Mouse (Mus musculus): ENCODE data around the gene Mroh7. TPM values are rescaled to one million over a fixed set of nuclear protein-coding genes. Genes with fewer than 3 reads are reported as not detected.

Gene Mroh7
- total RNA-seq, 2 experiments from 2014 or later: 0.08 to 0.22 TPM

DNA sequence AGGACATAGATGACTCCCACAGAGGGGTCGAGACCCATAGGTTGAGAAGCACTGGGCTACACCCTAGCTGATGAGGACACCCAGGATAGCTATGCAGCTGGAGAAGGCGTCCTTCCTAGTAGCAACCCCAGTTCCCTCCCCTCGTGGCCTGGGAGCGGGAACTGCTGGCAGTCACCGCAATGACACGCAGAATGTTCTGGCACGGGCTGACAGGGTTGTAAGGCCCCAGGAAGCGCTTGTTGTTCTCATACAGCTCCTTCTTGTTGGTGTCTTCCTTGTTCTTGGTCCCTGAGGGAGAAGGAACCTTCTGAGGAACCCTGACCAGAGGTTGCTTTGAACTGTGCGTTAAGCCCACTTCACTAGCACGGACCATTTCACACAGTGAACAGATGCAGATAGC lies 26.8 kb downstream of the Mroh7 start:
- intact Hi-C loops (cut with DNase I): loop anchor here (10.0 kb wide), 1 partner anchor 229 kb away; no protein-coding TSS in a partner anchor
- no peak for DNase-seq (ENCODE audit: low spot score)

DNA sequence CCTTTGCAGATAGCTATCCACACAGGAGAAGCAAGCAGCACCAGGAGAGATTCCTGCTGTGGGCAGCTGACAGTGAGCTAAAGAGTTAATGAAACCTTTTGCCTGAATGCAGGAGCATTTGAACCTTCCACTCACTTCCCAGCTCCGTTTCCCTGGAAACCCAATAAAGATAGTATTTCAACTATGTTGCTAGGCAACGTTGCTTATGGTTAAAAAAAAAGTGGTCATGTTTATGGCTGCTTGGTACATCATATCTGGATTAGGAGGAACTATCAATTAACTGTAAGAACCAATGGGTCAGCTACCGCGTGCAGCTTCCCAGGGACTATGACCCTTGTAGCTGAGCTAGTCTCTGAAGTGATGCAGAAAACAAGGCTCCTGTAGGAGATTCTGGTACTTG lies 29.9 kb downstream of the Mroh7 start:
- intact Hi-C loops (cut with DNase I): loop anchor here (10.0 kb wide), 1 partner anchor 226 kb away; no protein-coding TSS in a partner anchor
- no peak for DNase-seq (ENCODE audit: low spot score)

- intact Hi-C loops (cut with DNase I): loop anchor here (10.0 kb wide), 1 partner anchor 225 kb away; no protein-coding TSS in a partner anchor
- no peak for DNase-seq (ENCODE audit: low spot score)
Measured at GRCm38 (mm10) chr4:106699989-106700388, 30.7 kb downstream of the Mroh7 start.

DNA sequence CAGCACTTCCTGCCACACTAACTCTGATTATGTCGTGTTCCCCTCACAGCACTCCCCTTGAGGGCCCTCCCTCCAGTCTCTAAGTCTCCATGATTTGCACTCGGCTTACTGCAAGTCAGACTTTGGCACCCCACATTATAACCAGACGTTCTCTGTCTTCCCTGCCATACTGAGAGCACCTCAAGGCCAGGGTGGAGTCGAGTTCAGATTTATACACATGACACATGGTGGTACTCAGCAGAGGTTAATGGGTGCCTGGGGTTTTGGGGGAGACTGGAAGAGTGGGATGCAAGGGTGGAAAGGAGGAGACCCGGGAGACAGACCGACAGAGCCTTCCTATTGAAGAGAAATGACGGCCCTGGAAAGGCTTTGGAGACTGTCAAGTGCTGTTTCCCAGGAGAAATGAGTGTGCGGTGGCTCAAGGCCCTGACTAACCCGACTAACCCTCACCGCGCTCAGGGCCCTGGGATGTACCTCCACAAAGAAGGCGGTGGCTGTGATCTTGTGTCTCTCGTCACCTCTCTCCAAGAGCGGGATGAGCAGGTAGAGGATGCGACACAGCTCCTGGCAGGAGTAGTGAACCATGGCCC lies 36.8 kb downstream of the Mroh7 start:
- DNase-seq (ENCODE audit: low spot score): no peak
- intact Hi-C loops (cut with DNase I): no loop called here

DNA sequence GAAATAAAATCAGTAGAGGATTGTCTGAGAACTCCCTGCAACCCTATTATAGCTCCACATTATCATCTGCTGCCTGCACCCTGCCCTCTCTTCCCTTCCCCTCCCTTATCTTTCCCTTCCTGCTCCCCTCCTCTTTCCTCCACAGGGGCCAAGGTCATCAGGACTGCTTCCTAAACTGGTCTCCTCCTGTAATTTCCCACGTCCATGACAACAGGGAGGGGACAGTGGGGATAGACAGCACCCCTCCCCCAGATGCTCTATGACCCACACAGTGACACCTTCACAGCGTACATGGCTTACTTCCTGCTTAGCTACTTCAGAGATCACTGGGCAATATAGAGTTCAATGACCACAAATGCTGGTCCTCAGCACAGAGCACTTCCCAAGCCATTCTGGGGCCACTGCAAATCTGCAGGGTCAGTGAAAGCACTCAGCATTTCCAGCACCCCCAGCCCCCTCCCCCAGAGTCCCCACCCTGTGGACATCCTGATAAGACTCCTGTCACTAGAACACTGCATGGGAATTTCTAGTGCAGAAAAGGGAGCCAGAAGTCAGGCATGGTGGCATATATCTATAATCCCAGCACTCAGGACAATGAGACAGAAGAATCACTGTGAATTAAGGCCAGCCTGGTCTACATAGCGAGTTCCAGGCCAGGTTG lies 42.0 kb downstream of the Mroh7 start:
- intact Hi-C loops (cut with DNase I): no loop called here
- DNase-seq (ENCODE audit: low spot score): no peak

DNA sequence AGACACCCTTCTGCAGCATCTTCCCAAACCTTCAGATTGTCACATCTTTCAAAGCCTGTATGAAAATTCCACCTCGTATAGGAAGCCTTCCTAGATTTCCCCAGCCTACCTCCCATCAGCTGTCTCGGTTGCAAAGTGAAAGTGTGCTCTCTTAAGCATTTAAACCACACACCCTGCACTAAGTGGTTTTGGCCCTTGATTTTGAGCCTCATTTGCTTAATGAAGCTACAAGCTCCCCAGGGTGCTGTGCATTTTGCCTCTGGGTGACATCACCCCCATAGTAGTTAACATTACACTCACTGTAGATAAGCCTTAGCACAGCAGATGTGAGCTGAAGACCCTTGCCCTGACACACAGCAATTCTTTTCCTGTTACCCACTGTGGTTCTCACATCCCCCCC lies 49.8 kb downstream of the Mroh7 start:
- intact Hi-C loops (cut with DNase I): no loop called here
- DNase-seq (ENCODE audit: low spot score): no peak

GRCm38 (mm10) chr4:106679152-106679551 lies 51.6 kb downstream of the Mroh7 start:
- intact Hi-C loops (cut with DNase I): loop anchor here (2.0 to 10.0 kb wide), 2 partner anchors 30 to 496 kb away; partner anchors contain the start of genes Tceanc2 and Tmem59
- no peak for DNase-seq (ENCODE audit: low spot score)

GRCm38 (mm10) chr4:106678442-106679118 lies 52.1 kb downstream of the Mroh7 start, which contains the start of gene Ttc4:
Ttc4 (minus strand) TSS chr4:106678944.
- peak; percentile 75 for DNase-seq (ENCODE audit: low spot score)
- intact Hi-C loops (cut with DNase I): loop anchor here (2.0 to 10.0 kb wide), 2 partner anchors 30 to 496 kb away; partner anchors contain the start of genes Tceanc2 and Tmem59

DNA sequence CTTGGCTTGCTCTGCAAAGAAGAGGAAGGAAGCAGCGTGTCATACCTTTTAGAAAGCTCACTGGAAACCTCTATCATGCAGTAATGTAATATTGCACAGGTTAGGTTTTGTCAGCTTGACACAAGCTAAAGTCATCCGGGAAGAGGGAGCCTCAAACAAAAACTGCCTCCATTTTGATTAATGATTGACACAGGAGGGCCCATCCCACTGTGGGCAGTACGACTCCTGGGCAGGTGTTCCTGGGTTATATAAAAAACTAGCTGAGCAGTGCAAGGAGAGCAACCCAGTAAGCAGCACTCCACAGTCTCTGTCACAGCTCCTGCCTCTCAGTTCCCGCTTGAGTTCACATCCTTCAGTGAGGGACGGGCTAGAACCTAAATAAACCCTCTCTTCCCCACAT lies 54.0 kb downstream of the Mroh7 start:
- intact Hi-C loops (cut with DNase I): loop anchor here (10.0 kb wide), 1 partner anchor 498 kb away; the partner anchor contains the start of genes Tceanc2 and Tmem59

GRCm38 (mm10) chr4:106666546-106666945 lies 64.2 kb downstream of the Mroh7 start:
- intact Hi-C loops (cut with DNase I): no loop called here

More for the DNA sequence above, 54.0 kb downstream of the Mroh7 start:
- DNase-seq (ENCODE audit: low spot score): no peak

GRCm38 (mm10) chr4:106665673-106666072 lies 65.1 kb downstream of the Mroh7 start:
- intact Hi-C loops (cut with DNase I): no loop called here
- DNase-seq (ENCODE audit: low spot score): no peak

More at GRCm38 (mm10) chr4:106666546-106666945, 64.2 kb downstream of the Mroh7 start:
- DNase-seq (ENCODE audit: low spot score): no peak

DNA sequence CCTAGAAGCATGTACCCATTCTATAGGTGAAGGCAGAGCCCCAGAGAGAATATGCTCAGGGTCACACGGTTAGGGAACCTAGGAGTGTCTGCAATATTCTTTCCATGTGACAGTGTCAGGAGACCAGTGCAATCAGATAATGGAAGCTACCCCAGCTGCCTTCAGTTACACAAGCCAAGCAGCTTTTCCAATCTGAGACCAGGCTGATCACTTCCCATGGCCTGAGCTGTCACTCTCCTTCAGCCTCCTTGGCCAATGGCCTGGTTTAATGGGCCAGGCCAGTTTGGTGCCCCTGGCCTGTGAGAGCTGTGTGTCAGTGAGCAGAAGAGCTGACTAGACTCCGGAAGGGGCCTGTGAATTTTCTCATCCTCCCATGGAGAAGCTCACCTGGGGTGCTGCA lies 65.5 kb downstream of the Mroh7 start:
- no peak for DNase-seq (ENCODE audit: low spot score)
- intact Hi-C loops (cut with DNase I): no loop called here

DNA sequence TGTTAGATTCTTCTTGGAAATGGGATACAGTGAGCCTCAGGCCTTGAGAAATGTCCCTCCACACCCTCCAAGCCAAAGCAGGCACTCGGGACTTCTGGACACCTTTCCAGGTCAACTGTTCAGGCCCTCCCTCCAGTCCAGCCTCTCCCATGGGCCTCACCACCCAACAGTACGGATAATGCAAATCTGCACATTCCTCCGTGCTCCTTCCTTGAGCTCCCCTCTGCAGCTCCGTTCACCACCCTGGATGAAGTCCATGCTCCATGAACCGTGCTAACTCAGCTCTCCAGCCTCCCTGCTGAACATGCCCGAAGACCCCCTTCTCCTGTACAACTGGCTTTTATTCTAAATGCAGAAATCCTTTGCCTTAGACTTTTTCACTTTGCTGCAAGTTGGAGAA lies 66.0 kb downstream of the Mroh7 start:
- intact Hi-C loops (cut with DNase I): no loop called here
- DNase-seq (ENCODE audit: low spot score): no peak

DNA sequence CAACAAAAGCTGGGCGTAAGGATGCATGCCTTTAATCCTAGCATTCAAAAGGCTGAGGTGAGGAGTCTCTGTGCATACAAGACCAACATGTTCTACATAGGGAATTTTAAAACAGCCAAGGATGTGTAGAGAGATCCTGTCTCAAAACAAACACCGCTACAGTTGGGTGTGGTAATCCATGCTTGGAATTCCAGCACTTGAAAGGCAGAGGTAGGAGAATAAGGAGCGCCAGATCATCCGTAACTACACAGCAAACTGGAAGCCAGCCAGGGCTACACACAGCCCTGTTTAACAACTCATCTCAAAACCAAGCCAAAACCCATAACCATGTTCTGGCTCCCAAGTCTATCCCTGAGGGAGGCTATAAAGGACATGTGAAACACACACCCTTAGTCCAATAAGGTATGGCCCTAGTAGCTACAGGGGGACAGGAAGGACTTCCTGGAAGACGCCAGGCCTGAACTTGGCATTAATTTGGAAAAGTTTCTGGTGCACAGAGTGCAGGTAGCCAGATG lies 66.7 kb downstream of the Mroh7 start:
- intact Hi-C loops (cut with DNase I): no loop called here
- DNase-seq (ENCODE audit: low spot score): no peak

GRCm38 (mm10) chr4:106655681-106656080 lies 75.0 kb downstream of the Mroh7 start:
- intact Hi-C loops (cut with DNase I): no loop called here
- no peak for DNase-seq (ENCODE audit: low spot score)

- no peak for DNase-seq (ENCODE audit: low spot score)
- intact Hi-C loops (cut with DNase I): no loop called here
Measured at GRCm38 (mm10) chr4:106653051-106653450, 77.7 kb downstream of the Mroh7 start.

DNA sequence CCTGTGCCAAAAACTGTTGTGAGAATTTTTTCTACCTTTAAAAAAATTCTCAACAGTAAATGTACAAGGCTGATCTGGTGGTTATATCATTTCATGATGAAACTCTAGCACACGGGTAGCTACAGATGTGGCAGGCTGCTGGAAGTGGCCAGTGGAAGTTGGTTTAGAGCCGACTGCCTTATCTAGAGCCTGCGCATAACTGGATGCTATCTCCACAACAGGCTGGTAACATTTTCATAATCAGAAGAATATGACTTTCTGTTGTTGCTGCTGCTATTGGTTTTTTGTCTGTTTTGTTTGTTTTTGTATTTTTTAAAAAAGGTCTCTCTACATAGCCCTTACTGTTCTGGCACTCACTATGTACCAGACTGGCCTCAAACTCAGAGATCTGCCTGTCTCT lies 78.2 kb downstream of the Mroh7 start:
- intact Hi-C loops (cut with DNase I): no loop called here
- no peak for DNase-seq (ENCODE audit: low spot score)

DNA sequence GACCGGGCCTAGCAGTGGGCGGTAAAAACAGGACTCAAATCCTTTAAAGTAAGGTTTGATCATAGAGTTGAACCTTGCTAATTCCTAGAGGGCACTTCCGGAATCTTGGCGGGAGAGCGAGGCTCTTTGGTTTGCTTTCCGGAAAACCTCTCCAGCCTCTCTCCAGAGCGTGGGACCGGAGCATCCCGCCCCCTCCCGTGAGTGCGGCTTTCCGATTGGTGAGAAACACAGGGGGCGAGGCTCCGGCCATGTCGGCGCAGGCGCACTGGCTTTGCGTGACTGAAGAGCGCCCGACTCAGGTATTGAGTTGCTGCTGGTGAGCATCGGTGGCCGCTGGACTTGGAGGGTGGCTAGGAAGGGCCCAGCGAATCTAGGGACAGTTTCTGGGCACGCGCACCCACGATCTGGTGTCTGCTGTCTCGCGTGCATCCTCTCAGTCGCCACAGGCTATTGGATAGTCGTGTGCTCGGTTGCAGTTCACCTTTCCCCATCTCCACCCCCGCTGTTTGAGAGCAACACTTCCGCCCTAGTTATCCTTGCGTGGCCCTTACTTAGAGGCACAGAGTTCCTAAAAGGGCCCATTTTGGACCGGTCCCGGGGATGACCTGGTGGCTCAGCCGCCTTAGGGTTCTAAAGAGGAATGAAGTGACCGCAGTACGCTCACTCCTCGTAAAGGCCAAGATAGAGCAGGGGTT lies 79.7 kb downstream of the Mroh7 start, which contains the start of gene Pars2:
Gene Pars2 (plus strand): TSS at position 237 of the 695 bp plus-strand sequence.
- DNase-seq (ENCODE audit: low spot score): peak; percentile 93
- intact Hi-C loops (cut with DNase I): no loop called here

GRCm38 (mm10) chr4:106647137-106647536 lies 83.6 kb downstream of the Mroh7 start:
- intact Hi-C loops (cut with DNase I): no loop called here
- no peak for DNase-seq (ENCODE audit: low spot score)

DNA sequence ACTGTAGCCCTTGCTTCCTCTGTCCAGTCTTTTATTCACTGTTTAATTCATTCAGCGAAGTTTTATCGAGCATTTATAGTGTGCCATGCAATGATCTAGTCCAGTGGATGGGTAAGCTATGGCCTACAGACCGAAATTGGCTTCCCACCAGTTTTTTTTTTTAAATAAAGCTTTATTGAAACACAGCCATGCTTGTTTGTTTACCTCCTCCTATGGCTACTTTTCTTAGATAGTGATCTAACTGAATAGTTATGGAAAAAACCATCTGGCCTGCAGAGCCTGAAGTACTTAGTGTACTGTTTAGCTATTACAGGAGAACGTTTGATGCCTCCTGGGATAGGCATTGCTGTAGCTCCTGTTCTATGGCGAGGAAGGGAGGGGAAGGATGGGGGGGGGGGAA lies 84.9 kb downstream of the Mroh7 start:
- intact Hi-C loops (cut with DNase I): no loop called here
- DNase-seq (ENCODE audit: low spot score): no peak

Data from heart, postnatal 25 days (tissue).